Mouse (Mus musculus): ENCODE data around the gene Fblim1.

The Fblim1 gene

DNA sequence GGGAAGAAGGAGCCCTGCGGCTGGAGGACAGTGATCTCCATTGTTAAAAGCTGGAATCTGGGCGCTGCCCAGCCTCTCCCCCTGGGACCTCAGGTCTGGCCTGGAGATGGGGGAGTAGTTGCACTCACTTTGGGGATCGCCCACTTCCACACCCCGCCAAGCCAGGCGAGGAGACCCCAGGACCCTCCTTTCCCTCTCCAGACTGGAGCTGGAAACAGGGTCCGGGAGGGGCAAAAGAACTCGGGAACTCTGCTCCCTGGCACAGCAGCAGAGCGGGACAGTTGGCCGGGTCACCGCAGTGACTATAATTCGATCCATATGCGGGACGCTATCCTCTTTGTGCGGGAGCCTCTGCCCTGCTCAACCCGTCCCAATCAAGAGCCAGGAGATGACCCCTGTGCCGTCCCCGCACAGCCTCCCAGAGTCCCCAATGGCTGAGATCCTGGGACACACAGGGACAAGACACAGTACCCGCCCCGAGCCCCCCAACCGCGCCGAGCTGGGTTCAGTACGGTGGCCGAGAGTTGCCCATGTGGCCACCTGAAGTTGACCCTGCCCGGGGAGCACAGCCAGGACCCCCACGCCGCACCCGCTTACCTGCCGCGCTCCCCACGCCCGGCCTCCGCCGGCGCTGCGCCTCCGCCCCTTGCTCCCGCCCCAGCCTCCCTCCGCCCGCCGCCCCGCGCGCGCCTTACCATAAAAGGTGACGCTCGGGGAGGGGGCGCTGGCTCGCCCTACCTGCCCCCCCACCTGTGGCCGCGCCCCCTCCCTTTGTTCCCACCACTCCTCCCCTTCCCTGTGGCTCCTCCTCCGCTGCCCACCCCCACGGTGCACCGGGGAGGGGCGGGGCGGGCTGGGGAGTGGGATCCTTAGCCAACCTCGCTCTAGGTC lies 6.4 kb downstream of the Fblim1 start:
- DNase-seq (ENCODE audit: low spot score in 2 of 2), result no peak

DNA sequence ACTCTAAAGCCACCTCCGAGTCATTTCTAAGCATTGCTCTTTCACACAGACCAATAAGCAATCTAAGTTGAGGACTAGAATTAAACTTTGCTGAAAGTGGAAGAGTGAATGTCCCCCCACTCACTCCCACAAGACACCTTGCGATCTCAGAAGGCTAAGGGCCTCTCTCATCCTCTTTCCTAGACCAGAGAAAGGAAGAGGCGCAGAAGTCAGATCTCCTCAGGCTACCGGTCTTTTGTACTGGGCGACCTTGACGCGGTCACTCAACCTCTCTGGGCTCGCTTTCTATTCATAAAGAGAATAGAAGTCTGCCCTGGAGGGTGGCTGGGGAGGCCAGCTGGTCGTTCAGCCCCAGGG lies 7.0 kb downstream of the Fblim1 start:
- DNase-seq (ENCODE audit: low spot score in 2 of 2), result no peak

DNA sequence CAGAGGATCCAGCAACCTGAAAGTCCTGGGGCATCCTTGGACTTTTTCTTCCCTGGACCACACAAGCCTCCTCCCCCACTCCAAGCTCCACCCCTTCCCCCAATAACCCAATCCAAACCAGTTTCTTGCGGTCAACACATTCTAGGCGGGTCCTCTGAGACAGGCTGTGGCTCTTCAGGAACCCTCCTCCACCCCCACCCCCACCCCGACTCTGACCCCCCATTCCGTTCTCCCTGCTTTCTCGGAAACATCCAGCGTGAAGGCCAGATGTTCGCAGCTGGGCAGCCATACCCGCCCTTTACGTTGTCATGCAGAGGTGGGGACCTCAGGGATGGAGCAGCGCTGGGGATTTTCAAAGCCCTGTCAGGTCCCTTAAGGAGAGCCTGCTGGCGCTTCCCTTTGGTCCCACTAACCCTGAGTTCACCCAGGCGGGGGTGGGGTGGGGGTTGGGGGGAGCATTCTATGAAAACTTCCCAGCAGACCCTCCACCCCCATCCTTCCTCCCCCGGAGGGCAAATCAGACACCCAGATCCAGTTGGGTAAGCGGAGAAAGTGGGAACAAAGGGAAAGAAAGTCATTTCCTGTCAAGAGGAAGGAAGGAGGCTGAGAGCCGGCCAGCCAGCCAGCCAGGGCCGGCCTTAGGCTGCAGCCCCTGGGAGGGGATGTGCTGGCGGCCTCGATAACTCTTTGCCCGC lies 7.5 kb downstream of the Fblim1 start:
- DNase-seq (ENCODE audit: low spot score in 2 of 2), result no peak

DNA sequence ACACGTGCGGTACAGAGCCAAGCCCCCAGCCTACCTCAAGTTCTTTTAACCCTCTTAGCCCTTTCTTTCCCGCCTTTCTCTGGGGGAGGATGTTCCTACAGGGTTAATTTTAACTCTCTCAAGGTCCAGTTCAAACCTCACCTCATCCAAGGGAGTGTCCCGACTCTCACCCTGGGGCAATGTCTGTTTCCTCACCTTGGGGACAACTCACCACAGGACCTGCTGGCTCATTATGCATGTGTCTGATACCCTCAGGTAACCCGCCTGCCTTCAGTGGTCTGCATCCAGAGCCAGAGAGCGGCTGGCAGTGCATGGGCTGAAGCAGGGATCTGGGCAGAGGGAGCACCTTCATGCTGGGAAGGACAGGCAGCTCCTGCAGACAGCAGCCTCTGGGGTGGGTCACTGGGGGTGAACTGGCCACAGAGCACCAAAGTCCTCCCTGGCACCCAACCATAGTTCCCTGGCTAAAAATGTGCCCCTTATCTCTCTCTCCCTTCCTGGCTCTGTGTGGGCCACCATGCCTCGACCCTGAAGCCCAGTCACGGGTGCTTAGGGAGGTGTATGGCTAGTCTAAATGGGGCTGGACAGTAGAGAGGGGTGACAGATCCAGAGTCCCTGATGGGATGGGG lies 9.1 kb downstream of the Fblim1 start:
- no peak for DNase-seq (ENCODE audit: low spot score in 2 of 2)

DNA sequence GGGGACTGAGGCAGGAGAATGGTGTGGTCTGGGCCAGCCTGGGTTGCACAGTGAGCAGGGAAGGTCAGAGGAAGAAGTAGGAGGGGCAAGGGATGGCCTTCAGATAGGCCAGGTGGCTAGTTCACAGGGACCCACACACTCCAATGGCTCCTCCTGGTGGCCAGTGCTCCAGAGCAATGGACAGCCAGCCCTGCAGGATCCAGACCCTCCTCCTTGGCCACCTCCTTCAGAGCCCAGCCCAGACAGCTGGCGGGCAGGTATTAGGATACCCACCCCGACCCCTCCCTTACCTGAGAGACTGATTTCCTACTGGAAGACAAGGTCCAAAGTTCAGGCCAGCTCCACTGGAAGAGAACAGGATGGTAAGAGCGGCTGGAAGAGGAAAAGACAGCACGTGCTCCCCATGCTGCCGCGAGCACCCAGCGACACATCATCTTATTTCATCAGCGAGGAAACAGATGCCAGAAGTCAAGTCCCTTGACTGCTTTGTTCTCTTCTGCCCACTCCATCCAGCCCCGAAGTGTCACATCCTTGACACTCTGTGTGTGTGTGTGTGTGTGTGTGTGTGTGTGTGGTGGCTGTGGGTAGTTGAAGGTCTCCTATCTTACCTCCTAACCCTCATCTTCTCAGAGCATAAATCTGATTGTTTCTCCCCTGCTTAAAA lies 10.2 kb downstream of the Fblim1 start:
- no peak for DNase-seq (ENCODE audit: low spot score in 2 of 2)

- no peak for DNase-seq (ENCODE audit: low spot score in 2 of 2)
These were observed 10.8 kb downstream of the Fblim1 start for GRCm38 (mm10) chr4:141595138-141595537.

- no peak for DNase-seq (ENCODE audit: low spot score in 2 of 2)
These were observed 14.3 kb downstream of the Fblim1 start for GRCm38 (mm10) chr4:141591547-141591946.

DNA sequence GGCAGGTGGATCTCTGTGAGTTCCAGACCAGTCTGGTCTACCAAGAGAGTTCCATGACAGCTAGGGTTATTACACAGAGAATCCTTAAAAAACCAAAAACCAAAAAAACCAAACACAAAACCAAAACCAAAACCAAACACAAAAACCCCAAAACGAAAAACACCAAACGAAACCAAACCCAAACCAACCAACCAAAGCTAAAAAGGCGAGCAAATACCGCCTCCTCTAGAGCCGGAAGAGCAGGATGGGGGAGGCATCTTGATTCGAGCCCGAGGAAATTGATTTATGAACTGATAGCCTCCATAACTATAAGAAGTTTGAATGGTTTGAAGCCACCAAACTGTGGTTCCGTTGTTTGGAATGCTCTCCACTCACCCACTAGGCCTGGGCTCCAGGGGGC lies 22.0 kb downstream of the Fblim1 start:
- DNase-seq (ENCODE audit: low spot score in 2 of 2), result no peak

DNA sequence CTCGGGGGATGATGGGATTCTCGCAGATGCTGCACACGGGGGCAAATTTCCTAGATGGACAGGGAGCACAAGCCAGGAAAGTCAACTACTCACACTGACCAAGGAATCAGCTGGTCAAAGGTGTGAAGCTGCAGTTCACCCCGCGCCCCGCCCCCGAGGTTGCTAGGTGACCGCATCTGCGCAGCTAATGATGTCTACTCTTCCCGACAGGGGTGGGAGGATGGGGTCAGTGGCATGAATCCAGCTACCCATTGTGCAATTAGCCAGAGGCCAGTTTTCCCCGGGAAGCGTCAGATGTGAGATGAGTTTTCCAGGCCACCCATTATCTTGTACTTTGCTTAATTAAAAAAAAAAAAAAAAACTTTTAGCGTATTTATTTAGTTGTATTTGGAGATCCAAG lies 24.8 kb downstream of the Fblim1 start:
- DNase-seq (ENCODE audit: low spot score in 2 of 2), result no peak

GRCm38 (mm10) chr4:141578833-141579232 lies 27.1 kb downstream of the Fblim1 start:
- no peak for DNase-seq (ENCODE audit: low spot score in 2 of 2)

DNA sequence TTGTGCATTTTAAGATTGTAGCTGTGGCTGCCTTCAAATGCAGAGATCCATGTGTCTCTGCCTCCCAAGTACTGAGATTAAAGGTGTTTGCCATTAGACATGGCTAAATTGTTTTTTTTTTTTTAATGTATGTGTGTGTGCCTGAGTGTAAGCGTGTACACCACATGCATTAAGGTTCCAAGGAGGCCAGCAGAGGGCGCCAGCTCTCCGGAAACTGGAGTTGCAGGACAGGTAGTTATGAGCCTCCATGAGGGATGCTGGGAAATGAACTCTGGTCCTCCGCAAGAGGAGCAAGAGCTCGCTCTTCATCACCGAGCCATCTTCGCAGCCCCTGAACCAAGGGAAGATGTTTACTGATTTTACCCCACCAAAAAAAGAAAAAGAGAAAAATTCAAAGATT lies 29.0 kb downstream of the Fblim1 start:
- no peak for DNase-seq (ENCODE audit: low spot score in 2 of 2)

GRCm38 (mm10) chr4:141576404-141576803 lies 29.5 kb downstream of the Fblim1 start:
- no peak for DNase-seq (ENCODE audit: low spot score in 2 of 2)

- DNase-seq (ENCODE audit: low spot score in 2 of 2), result peak; percentile 77 to 80
These were observed 30.9 kb downstream of the Fblim1 start for GRCm38 (mm10) chr4:141574789-141575702.

- peak in 1 of 2 experiments; percentile 67 for DNase-seq (ENCODE audit: low spot score in 2 of 2)
These were observed 32.4 kb downstream of the Fblim1 start for GRCm38 (mm10) chr4:141573359-141573966.

GRCm38 (mm10) chr4:141572668-141573358 lies 33.1 kb downstream of the Fblim1 start:
- no peak for DNase-seq (ENCODE audit: low spot score in 2 of 2)

DNA sequence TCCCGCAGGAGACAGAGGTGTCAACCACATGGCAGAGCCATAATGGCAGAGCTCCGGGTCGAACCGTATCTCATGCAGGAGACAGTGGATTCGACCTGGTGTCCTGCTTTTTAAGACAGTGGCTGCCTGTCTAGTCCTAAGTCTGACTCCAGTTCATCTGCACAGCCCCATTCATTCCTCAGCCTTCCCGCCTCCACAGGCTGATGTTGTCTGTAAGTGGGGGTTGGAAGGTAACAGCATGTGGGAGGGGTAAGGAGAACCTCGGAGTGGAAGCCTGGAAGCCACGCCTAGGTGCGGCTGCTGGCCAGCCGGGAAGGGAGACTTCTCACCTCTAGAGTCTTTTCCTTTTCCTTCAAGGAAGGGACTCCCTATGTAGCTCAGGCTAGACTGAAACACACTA lies 34.0 kb downstream of the Fblim1 start:
- no peak for DNase-seq (ENCODE audit: low spot score in 2 of 2)

- no peak for DNase-seq (ENCODE audit: low spot score in 2 of 2)
These were observed 34.6 kb downstream of the Fblim1 start for GRCm38 (mm10) chr4:141571337-141571739.

DNA sequence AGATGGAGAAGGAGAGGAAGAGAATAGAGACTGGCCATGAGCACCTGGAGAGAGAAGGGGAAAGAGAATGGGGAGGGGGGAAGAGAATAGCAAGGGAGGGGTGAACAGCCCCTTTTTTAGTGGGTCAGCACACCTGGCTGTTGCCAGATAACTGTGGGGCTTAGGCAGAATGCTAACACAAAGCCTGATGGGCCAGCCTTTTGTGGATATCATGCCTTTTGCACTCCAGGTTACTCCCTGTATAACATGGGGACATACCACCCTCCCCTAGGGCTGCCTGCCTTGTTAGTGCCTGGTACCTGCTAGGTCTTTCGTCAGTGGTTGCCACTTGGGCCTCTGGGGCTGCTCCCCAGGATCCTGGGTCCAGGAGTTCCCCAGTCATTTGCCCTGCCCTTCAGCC lies 35.1 kb downstream of the Fblim1 start:
- no peak for DNase-seq (ENCODE audit: low spot score in 2 of 2)

DNA sequence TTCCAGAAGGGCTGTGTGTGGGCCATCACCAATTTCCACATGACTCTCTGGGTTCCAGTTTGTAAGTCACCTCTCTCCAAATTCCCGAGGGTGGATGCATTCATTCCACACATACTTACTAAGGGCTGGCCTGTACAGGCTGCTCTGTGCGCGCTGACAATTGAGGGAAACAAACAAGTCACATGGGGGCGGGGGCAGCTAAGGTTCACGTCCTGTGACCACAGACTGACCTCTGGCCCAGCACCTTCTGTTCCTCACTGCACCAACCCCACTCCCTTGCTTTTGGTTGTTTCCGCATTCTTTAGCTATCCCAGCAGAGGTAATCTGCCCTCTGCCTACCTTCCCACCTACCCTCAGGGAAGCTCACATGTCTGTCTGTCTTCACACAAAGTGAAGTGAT lies 35.9 kb downstream of the Fblim1 start:
- DNase-seq (ENCODE audit: low spot score in 2 of 2), result no peak

DNA sequence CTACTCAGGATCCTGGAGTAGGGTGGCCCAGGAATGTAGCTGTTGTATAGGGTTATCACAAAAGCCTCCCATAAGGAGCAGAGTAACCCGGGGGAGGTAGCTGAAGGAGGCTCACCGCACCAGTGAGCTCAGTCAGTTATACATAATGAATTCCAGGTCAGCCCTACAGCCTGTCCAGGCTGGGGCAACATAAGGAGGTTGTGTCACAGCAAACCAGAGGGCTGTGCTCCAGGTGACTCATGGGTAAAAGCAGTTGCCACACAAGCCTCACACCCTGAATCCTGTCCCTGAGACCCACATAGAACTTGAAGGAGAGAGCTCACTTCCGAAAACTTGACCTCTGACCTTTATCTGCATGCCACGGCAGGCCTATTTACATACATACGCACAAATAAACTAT lies 36.9 kb downstream of the Fblim1 start:
- DNase-seq (ENCODE audit: low spot score in 2 of 2), result no peak
